Mouse (Mus musculus): ENCODE data around the gene Cplx2.

Gene Cplx2

GRCm38 (mm10) chr13:54371049-54371386, at the start of gene Cplx2:
TSS of gene Cplx2 (plus strand) at chr13:54371349.
- DNase-seq (ENCODE audit: low spot score in 2 of 2): no peak

- no peak for DNase-seq (ENCODE audit: low spot score in 2 of 2)
Measured at GRCm38 (mm10) chr13:54322396-54323306, 48.5 kb upstream of the Cplx2 start.

DNA sequence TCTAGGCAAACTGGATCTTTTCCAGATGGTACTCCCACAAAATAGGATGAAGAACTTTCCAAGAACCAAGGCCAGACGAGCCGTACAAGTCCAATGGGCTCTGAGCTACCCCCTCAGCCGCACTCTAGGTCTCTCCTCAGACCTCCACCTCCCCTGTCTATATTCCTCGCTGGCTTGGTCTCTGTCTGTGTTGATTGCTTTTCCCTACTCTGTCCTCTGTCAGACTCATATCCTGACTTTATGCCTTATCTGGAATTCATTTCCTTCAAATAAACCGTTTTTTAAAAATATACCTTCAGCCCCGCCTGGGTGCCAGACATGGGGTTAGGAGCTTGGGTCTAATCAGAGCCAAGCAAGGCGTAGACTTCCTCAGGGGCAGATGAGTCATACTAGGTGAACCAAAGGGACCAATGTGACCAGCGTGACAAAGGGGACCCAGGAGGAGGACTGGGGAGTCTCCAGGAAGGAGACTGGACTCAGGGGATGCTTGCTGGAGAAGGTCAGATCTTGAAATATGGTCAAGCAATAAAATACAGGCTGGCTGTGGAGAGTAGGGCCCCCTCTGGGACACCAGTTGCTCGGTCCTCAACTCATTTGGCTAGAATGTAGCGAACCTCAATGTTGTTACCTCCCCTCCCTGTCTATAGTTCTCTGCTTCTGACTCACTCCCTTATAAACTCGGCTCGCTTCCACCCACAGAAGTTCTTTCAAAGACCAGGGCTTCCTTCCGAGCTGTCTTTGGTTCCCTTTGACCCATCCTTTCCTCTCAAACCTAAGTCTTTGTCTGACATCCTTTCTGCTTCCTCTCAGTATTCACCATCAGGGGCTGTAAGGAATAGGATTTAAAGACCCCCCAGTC, 47.6 kb upstream of the Cplx2 start:
- no peak for DNase-seq (ENCODE audit: low spot score in 2 of 2)

DNA sequence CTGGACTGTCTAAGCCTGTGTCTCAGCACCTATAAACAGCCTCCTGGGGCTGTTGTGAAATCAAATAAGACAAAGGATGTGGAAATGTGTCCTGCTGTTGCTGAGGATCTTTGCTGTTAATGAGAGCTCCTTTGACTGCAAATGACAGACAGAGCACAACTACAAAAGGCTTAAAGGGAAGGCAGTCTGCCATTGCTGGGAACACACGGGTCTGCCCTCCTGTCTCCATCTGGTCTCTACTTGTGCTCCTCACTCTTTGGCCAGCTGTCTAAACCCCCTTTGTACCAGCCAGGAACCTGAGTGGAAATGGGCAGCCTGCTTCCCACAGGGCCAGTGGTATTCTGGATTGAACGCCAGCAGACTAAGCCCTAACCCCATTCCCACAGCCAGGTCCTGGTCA, 47.0 kb upstream of the Cplx2 start:
- DNase-seq (ENCODE audit: low spot score in 2 of 2): no peak

GRCm38 (mm10) chr13:54325814-54326213, 45.3 kb upstream of the Cplx2 start:
- peak in 1 of 2 experiments; percentile 54 for DNase-seq (ENCODE audit: low spot score in 2 of 2)

- no peak for DNase-seq (ENCODE audit: low spot score in 2 of 2)
Measured at GRCm38 (mm10) chr13:54326686-54327447, 44.3 kb upstream of the Cplx2 start.

- DNase-seq (ENCODE audit: low spot score in 2 of 2): no peak
Measured at GRCm38 (mm10) chr13:54328029-54328428, 43.1 kb upstream of the Cplx2 start.

GRCm38 (mm10) chr13:54328954-54329490, 42.1 kb upstream of the Cplx2 start:
- no peak for DNase-seq (ENCODE audit: low spot score in 2 of 2)

- peak; percentile 54 to 60 for DNase-seq (ENCODE audit: low spot score in 2 of 2)
Measured at GRCm38 (mm10) chr13:54331825-54332675, 39.1 kb upstream of the Cplx2 start.

- no peak for DNase-seq (ENCODE audit: low spot score in 2 of 2)
Measured at GRCm38 (mm10) chr13:54332921-54333477, 38.1 kb upstream of the Cplx2 start.

- no peak for DNase-seq (ENCODE audit: low spot score in 2 of 2)
Measured at GRCm38 (mm10) chr13:54337058-54337457, 34.1 kb upstream of the Cplx2 start.

GRCm38 (mm10) chr13:54337541-54337940, 33.6 kb upstream of the Cplx2 start:
- no peak for DNase-seq (ENCODE audit: low spot score in 2 of 2)

- DNase-seq (ENCODE audit: low spot score in 2 of 2): no peak
Measured at GRCm38 (mm10) chr13:54338815-54339214, 32.3 kb upstream of the Cplx2 start.

GRCm38 (mm10) chr13:54345885-54346647, 25.1 kb upstream of the Cplx2 start:
- no peak for DNase-seq (ENCODE audit: low spot score in 2 of 2)

GRCm38 (mm10) chr13:54348011-54348410, 23.1 kb upstream of the Cplx2 start:
- peak in 1 of 2 experiments; percentile 57 for DNase-seq (ENCODE audit: low spot score in 2 of 2)

GRCm38 (mm10) chr13:54349126-54349759, 21.9 kb upstream of the Cplx2 start:
- DNase-seq (ENCODE audit: low spot score in 2 of 2): no peak

GRCm38 (mm10) chr13:54357420-54357819, 13.7 kb upstream of the Cplx2 start:
- DNase-seq (ENCODE audit: low spot score in 2 of 2): no peak

- DNase-seq (ENCODE audit: low spot score in 2 of 2): no peak
Measured at GRCm38 (mm10) chr13:54359181-54359580, 12.0 kb upstream of the Cplx2 start.

- DNase-seq (ENCODE audit: low spot score in 2 of 2): no peak
Measured at GRCm38 (mm10) chr13:54364686-54365085, 6.5 kb upstream of the Cplx2 start.

Data from frontal cortex, postnatal 10 days (tissue).